Mouse (Mus musculus) liver, adult 10 weeks (tissue): Measurements from ENCODE around the gene Olfr1206. TPM values are rescaled to one million over a fixed set of nuclear protein-coding genes. Genes with fewer than 3 reads are reported as not detected.

Experiments
- polyA plus RNA-seq: library from polyadenylated mRNA; stranded (reverse); fragments of 350-450 nt; fragmentation: Illumina TruSeq; extraction: RNeasy Lipid Tissue Mini Kit (QIAGEN cat#74804); gene quantifications from one replicate; pipeline ENCODE4 v1.2.3, GENCODE M21; 2014; ENCODE audit warnings: low read depth, low replicate concordance

Gene Olfr1206
- not detected for polyA plus RNA-seq

GRCm38 (mm10) chr2:88862931-88863330 is at the start of gene Olfr1206:
TSS of gene Olfr1206 (plus strand) at chr2:88863231.

GRCm38 (mm10) chr2:88814196-88814595 is 48.8 kb upstream of the Olfr1206 start, which contains the start of gene Olfr1202:
TSS of gene Olfr1202 (plus strand) at chr2:88814496.

GRCm38 (mm10) chr2:88829437-88829836 is 33.6 kb upstream of the Olfr1206 start, which contains the start of gene Olfr1205:
TSS of gene Olfr1205 (plus strand) at chr2:88829737.

GRCm38 (mm10) chr2:88848992-88849391 is 14.0 kb upstream of the Olfr1206 start, which contains the start of gene Olfr1204:
TSS of gene Olfr1204 (plus strand) at chr2:88849292.

GRCm38 (mm10) chr2:88902211-88902610 is 39.2 kb downstream of the Olfr1206 start, which contains the start of gene Olfr1208:
TSS of gene Olfr1208 (minus strand) at chr2:88902311.

GRCm38 (mm10) chr2:88915057-88915456 is 52.0 kb downstream of the Olfr1206 start, which contains the start of gene Olfr1209:
TSS of gene Olfr1209 (minus strand) at chr2:88915157.

Other genes starting within 250 kb of the Olfr1206 start
- not detected for gene Olfr1191-ps1, start 222.7 kb upstream of the Olfr1206 start, polyA plus RNA-seq
- gene Olfr1192-ps1, start 214.7 kb upstream of the Olfr1206 start, polyA plus RNA-seq, result not detected
- gene Olfr1193, start 187.6 kb upstream of the Olfr1206 start, polyA plus RNA-seq, result not detected
- gene Olfr1195, start 174.0 kb upstream of the Olfr1206 start, polyA plus RNA-seq, result not detected
- not detected for gene Olfr1196, start 158.6 kb upstream of the Olfr1206 start, polyA plus RNA-seq
- not detected for gene Olfr1197, start 130.9 kb upstream of the Olfr1206 start, polyA plus RNA-seq
- not detected for gene Olfr1198, start 111.9 kb upstream of the Olfr1206 start, polyA plus RNA-seq
- not detected for gene Olfr1199, start 102.8 kb upstream of the Olfr1206 start, polyA plus RNA-seq
- not detected for gene Olfr1200, start 92.7 kb upstream of the Olfr1206 start, polyA plus RNA-seq
- gene Olfr1201, start 70.2 kb upstream of the Olfr1206 start, polyA plus RNA-seq, result not detected
- not detected for gene Olfr1202, start 48.7 kb upstream of the Olfr1206 start, polyA plus RNA-seq
- gene Olfr1205, start 33.5 kb upstream of the Olfr1206 start, polyA plus RNA-seq, result not detected
- not detected for gene Olfr1204, start 13.9 kb upstream of the Olfr1206 start, polyA plus RNA-seq
- not detected for gene Olfr1208, start 39.1 kb downstream of the Olfr1206 start, polyA plus RNA-seq
- not detected for gene Olfr1209, start 51.9 kb downstream of the Olfr1206 start, polyA plus RNA-seq
- gene Olfr1211, start 74.9 kb downstream of the Olfr1206 start, polyA plus RNA-seq, result not detected
- not detected for gene Olfr1212, start 90.7 kb downstream of the Olfr1206 start, polyA plus RNA-seq
- gene Gm13762, start 117.0 kb downstream of the Olfr1206 start, polyA plus RNA-seq, result not detected
- gene Olfr1214, start 129.4 kb downstream of the Olfr1206 start, polyA plus RNA-seq, result not detected
- gene Olfr1215, start 143.7 kb downstream of the Olfr1206 start, polyA plus RNA-seq, result not detected
- gene Olfr1216, start 155.1 kb downstream of the Olfr1206 start, polyA plus RNA-seq, result not detected
- gene Olfr1217, start 168.8 kb downstream of the Olfr1206 start, polyA plus RNA-seq, result not detected
- gene Olfr1218, start 198.0 kb downstream of the Olfr1206 start, polyA plus RNA-seq, result not detected
- not detected for gene Olfr1219, start 220.3 kb downstream of the Olfr1206 start, polyA plus RNA-seq
- not detected for gene Olfr1220, start 243.6 kb downstream of the Olfr1206 start, polyA plus RNA-seq